Mouse (Mus musculus): ENCODE results near the gene Myh10. TPM values are rescaled to one million over a fixed set of nuclear protein-coding genes. Genes with fewer than 3 reads are reported as not detected.

Myh10 gene
- total and polyA plus RNA-seq, 3 experiments: 0.38 to 2.7 (median 0.62) TPM

- Histone ChIP-seq H3K9me3 (replicated peaks; ENCODE audit: low read length) (no peaks in the 10 kb centered on the region), H3K36me3 (replicated peaks in 1 of 2; ENCODE audit: control insufficient read depth in 1 of 2, insufficient read depth in 1 of 2, low read length in 1 of 2) (no peaks in the 10 kb centered on the region), H3K4me3 (replicated peaks in 1 of 3; ENCODE audit: low read depth in 2 of 3, low read length in 2 of 3, poor library complexity in 1 of 3) (no peak overlapping the region), H3K4me2 (ENCODE audit: insufficient read depth, low read depth, poor library complexity, severe bottlenecking) (no peak overlapping the region), H3K4me1 (ENCODE audit: control insufficient read depth in 1 of 2, insufficient read depth in 2 of 2) (peaks cover 0 to 6% of the 10 kb centered on the region in 2 experiments; a peak in 2 of 4 replicates), H3K79me2 (replicated peaks; ENCODE audit: control insufficient read depth, extremely low read depth, insufficient read depth, poor library complexity, severe bottlenecking) (no peaks in the 10 kb centered on the region), H3K27me3 (replicated peaks) (no peaks in the 10 kb centered on the region), H3K27ac (ENCODE audit: insufficient read depth, low read depth) (no peak overlapping the region), H3K9ac (ENCODE audit: insufficient read depth, low read depth) (no peak overlapping the region)
- in situ Hi-C loops (cut with MboI; ENCODE audit: low pct_ligation_motif_present, low pct_unique_long_range_greater_than_20kb, low sequenced_read_pairs): loop anchor here (10.0 kb wide), 1 partner anchor 51 kb away; no protein-coding TSS in a partner anchor
- no peak for TF ChIP-seq PAX5 (IDR thresholded peaks at IDR 0.05; ENCODE audit: low read length)
- TF ChIP-seq RAD21 (IDR thresholded peaks at IDR 0.05; ENCODE audit: low read depth, low read length): no peak
- no peak for TF ChIP-seq SIN3A (IDR thresholded peaks at IDR 0.05; ENCODE audit: low read length)
- dilution Hi-C loops (cut with MboI; ENCODE audit: extremely low pct_ligation_motif_present, extremely low pct_unique_long_range_greater_than_20kb, low sequenced_read_pairs): no loop called here
- no peak for DNase-seq (ENCODE audit: extremely low read depth)
Measured at GRCm38 (mm10) chr11:68754283-68754682, 62.9 kb downstream of the Myh10 start.

GRCm38 (mm10) chr11:68756456-68757348 lies 65.3 kb downstream of the Myh10 start:
- dilution Hi-C loops (cut with MboI; ENCODE audit: extremely low pct_ligation_motif_present, extremely low pct_unique_long_range_greater_than_20kb, low sequenced_read_pairs): no loop called here
- DNase-seq (ENCODE audit: extremely low read depth): no peak
- no peaks in the 10 kb centered on the region for H3K9me3 ChIP-seq (replicated peaks; ENCODE audit: low read length)
- no peak overlapping the region for H3K9ac ChIP-seq (ENCODE audit: insufficient read depth, low read depth)
- H3K27me3 ChIP-seq (replicated peaks): no peaks in the 10 kb centered on the region
- no peaks in the 10 kb centered on the region for H3K4me1 ChIP-seq (ENCODE audit: control insufficient read depth in 1 of 2, insufficient read depth in 2 of 2)
- no peak overlapping the region for H3K4me3 ChIP-seq (replicated peaks in 1 of 3; ENCODE audit: low read depth in 2 of 3, low read length in 2 of 3, poor library complexity in 1 of 3)
- no peak overlapping the region for H3K4me2 ChIP-seq (ENCODE audit: insufficient read depth, low read depth, poor library complexity, severe bottlenecking)
- TF ChIP-seq CHD2 (IDR thresholded peaks at IDR 0.05; ENCODE audit: low read length): no peak
- TF ChIP-seq TBP (conservative IDR thresholded peaks at IDR 0.05; ENCODE audit: low read depth, low read length): no peak
- no peak for TF ChIP-seq ZKSCAN1 (IDR thresholded peaks at IDR 0.05; ENCODE audit: borderline replicate concordance, low read depth, low read length)
- no peak for TF ChIP-seq ETS1 (conservative IDR thresholded peaks at IDR 0.05; ENCODE audit: low read depth, low read length)
- no peak for TF ChIP-seq MAX (IDR thresholded peaks at IDR 0.05; ENCODE audit: low read length)
- no peak for TF ChIP-seq ZNF384 (IDR thresholded peaks at IDR 0.05; ENCODE audit: low read depth, low read length)
- TF ChIP-seq NRF1 (IDR thresholded peaks at IDR 0.05; ENCODE audit: low read depth, low read length): no peak
- no peak for TF ChIP-seq MEF2A (IDR thresholded peaks at IDR 0.05; ENCODE audit: borderline replicate concordance, low read depth, low read length)
- no peak for TF ChIP-seq BHLHE40 (IDR thresholded peaks at IDR 0.05; ENCODE audit: low read depth, low read length)
- TF ChIP-seq ELF1 (IDR thresholded peaks at IDR 0.05; ENCODE audit: low read depth, low read length): no peak
- no peaks in the 10 kb centered on the region for H3K36me3 ChIP-seq (replicated peaks in 1 of 2; ENCODE audit: control insufficient read depth in 1 of 2, insufficient read depth in 1 of 2, low read length in 1 of 2)
- H3K79me2 ChIP-seq (replicated peaks; ENCODE audit: control insufficient read depth, extremely low read depth, insufficient read depth, poor library complexity, severe bottlenecking): no peaks in the 10 kb centered on the region
- in situ Hi-C loops (cut with MboI; ENCODE audit: low pct_ligation_motif_present, low pct_unique_long_range_greater_than_20kb, low sequenced_read_pairs): loop anchor here (10.0 kb wide), 1 partner anchor 48 kb away; no protein-coding TSS in a partner anchor
- no peak overlapping the region for H3K27ac ChIP-seq (ENCODE audit: insufficient read depth, low read depth)
